Mouse (Mus musculus) fibroblast of lung, adult 2 months (primary cell): ENCODE measurements around the gene Mapkap1.

Experiments used
- DNase-seq: peaks from one replicate; pipeline ENCODE4 v3.0.0-alpha.2; 2011; ENCODE audit warnings: low read depth

The Mapkap1 gene

DNA sequence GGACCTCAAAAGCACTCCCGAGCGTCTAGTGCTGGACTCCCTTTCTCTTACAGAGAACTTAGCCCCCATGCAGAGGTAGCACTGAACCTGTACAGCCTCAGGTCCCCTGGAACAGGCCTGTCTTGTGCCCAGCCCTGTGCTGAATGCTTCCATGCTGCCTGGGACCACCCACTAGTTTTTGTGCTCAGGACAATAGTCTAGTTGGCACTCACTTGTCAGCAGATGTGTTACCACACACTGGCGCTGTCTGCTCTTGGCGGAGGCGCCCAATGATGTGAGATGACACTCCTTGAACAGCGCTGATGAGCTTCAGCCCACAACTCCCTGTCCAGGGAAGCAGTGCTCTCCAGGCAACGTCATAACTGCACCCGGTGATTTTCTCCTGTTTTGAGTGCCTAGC is 182.0 kb downstream of the Mapkap1 start:
- no peak for DNase-seq

DNA sequence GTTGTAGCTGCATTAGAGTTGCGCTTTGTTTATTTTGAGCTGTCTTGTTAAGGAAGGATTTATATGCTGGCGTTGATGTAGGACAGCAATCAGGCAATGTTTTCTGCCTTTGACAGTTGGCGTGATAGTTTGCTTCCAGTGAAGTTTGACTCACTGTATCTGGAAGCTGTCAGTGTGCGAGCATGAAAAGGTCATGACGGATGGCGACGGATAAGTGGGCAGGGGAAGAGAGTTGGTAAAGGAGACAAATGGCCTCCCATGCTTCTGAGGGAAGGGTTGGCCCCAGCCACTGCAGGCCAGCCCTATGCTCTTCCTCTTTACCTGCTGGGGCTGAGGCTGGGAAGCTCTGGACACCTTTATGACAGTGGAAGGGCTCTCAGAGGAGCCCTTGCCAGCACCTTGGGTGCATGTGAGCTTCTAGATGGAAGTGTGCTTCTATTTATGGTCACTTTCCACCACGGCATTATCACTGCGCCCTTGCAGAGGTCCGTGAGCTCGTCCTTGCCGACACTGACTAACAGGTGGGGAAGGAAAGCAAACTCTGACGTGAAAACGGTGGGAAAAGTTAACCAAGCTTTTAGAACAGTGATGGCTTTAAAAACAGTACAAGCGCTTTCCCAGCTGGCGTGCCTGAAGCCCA is 185.3 kb downstream of the Mapkap1 start:
- DNase-seq = no peak

DNA sequence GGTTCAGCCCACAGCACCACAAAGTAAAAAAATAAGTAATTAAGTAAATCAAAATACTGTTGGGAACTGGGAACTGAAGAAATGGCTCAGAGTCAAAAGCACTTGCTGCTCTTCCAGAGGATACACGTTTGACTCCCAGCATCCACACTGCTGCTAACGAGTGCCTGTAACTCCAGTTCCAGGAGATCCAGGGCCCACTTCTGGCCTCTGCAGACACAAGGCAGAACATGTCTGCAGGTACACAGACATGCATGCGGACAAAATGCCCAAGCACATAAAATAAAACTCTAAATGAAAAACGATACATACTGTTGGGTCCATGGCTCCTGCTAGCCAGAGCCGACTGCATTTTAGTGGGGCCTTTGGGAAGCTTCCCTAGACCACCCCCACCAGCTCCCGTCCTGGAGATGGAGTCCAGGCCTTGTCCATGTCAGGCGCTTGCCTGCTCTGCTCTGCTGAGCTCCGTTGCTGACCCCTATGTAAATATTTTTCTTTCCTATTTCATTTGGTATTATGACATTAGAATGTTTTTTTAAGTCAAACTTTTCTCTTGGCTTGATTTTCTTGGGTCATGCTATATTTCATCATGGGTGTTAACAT is 185.9 kb downstream of the Mapkap1 start:
- no peak for DNase-seq

DNA sequence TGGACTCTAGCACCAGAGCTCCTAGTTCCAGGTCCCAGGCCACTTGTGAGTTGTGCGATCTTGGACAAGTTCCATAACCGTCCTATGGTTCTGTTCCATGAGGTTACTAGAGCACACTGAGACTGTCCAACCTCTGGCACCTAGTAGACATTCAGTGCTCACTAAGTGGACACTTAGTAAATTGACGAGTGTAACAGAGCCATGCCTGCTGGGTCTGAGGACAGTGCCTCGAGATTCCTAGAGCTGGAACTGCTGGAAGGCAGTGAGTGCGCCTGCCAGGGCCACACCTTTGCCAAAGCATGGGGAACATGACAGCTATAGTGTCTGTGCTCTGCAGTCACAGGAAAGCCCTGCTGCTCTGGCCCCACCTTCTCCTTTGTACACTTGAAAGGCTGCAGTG is 187.4 kb downstream of the Mapkap1 start:
- DNase-seq = no peak

DNA sequence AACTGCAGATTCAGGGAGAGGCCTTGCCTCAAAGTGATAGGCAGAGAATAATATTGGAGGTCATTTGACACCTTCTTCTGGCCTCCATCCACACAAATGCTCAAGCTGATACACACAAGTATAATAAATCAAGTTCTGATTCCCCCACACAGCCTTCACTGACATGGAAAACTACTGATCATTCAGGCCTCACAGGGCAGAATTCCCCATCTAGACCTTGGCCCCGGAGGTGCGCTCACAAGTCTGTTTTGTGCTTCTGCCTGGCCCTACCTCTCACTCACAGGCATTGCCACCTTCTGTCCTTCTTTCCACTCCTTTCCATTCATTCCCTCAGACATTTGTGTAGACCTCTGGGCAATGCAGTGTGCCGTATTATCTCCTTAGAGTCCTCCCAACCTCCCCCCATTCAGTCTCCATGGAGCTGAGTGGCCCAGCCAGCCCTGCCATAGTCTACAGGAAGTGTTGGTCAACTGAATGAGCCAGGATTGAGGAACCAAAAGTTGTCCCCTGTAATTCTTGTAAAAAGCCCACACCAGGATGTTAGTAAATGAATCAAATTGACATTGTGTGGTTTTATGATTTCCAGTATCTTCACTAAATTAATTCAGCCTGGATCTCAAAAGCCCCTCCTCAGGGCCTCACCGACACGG is 193.2 kb downstream of the Mapkap1 start:
- DNase-seq = no peak

DNA sequence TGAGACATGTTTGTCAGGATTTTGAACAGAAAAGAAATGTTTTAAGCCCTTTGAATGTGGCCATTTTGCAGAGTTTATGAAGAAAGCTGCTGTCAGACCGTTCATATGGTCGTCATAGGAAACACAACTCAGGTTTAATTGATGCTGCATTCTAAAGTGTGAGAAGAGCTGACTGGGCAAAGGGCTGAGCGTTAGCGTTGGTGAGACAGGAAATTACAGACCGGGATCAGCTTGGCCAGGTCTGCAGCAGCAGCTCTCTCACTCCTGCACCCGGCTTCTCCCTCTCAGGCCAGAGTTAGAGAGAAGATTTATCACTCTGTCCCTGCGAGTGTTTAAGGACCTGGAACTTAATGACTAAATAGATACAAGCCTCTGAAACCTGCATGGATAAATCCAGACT is 194.2 kb downstream of the Mapkap1 start:
- DNase-seq = no peak

DNA sequence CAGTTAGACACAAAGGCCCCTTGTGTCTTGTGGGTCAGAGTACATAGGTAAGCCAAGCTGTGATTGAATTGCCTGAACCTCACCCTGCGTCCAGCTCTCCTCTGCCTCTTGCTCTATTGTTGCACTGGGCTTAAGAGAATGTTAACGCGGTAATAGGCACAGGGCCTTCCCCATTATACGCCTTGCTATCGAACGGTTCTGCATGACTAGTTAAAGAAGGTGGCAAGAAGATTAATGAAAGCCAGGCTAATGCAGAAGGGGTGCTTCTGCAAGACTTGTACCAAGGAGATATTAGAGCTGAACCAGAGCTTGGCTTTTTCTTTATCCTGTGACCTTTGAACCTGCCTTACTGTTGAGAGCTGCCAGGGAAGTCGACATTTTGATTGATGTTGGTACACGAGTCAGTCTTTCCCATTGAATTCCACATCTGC is 195.6 kb downstream of the Mapkap1 start:
- DNase-seq = no peak

DNA sequence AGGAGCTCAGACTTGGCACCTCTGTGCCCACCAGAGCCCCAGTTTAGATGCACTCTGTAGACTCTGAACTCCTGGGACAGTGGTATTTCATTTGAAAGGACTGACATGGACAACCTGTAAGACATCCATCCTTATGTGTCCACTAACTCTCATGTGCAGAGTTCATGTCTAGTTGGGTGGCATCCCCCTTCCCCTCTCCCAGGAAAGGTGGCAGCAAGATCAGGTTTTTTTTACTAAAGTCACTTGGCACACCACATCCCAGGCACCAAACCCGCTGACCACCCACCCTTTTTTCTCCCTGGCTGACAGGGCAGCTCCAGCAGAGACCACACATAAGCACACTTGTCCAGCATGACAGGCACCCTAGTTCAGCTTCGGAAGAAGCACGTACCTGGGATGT is 196.3 kb downstream of the Mapkap1 start:
- no peak for DNase-seq

DNA sequence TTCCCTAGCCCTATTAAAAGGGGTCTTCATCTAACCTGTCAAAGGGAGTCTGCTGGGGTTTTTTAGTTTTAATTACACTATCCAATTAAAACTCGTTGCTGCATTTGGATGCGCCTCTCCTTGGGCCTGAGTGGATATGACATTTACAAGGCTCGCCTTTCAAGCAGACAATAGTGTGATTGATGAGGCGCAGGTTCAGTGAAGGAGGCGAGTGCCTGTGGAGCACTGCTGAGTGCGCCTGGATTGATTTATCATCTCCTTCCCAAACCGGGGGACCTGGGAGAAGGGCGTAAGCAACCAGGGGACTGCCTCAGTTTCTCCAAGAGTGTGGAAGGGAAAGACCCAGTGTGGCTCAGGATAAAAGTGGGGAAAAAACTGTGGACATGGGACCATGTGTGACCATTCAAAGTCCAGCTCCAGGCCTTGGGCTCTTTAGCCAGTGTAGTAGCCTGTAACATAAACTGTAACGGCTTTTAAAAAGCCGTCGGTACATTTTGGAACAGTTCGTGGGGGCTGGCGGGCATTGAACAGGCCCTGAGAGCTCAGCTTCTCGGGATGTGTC is 197.2 kb downstream of the Mapkap1 start:
- no peak for DNase-seq

DNA sequence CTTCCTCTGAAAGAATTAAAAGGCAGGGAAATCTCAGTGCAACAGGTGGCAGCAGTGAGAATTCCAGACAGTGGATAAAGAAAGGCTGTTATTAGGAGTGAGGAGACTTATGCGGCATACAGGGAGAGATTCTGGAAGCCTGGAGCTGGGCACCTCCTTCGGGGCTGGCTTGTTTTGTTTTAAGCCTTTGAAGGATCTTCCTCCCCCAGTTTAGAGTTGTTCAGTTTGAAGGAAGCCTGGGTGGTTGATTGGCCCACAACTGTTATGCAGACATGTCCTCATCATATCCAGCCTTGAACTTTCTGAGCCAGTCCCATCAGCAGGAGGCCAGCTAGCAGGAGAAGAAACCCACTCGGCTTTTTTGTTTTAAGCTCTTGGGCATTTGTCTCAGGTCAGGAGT is 198.5 kb downstream of the Mapkap1 start:
- DNase-seq = no peak

DNA sequence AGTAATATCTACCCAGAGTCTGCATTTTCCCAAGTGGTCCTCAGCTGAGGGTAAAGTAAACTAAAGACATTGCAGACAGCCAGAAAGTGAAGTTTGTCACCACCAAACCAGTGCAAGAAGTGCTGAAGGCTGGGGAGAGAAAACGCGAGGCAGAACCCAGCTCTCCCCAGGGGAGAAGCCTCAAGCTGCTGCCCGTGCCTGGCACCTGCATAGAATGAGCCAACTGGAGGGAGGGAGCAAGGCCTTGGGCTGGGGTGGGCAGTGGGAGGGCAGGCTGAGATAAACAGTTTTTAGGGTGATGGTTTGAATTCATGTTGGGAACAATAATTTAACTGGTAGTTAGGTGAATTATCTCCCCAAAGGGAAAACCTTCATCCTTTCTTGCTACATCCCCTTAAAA is 202.3 kb downstream of the Mapkap1 start:
- DNase-seq = no peak

DNA sequence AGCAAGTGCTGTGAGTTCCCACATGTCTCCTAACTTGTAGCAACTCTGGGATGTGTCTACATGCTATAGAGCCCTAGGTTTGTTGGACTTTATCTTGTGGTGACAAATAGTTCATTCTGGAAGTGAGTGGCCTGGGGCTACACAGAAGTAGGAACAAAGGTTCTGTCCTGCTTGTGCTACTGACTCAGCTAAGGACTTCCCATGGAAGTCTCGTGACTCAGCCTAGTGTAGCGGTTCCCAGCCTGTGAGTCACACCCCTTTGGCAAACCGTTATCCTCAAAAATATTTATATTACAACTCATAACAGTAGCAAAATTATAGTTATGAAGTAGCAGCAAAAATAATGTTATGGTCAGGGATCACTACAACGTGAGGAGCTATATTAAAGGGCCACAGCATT is 202.9 kb downstream of the Mapkap1 start:
- peak; percentile 86 for DNase-seq

DNA sequence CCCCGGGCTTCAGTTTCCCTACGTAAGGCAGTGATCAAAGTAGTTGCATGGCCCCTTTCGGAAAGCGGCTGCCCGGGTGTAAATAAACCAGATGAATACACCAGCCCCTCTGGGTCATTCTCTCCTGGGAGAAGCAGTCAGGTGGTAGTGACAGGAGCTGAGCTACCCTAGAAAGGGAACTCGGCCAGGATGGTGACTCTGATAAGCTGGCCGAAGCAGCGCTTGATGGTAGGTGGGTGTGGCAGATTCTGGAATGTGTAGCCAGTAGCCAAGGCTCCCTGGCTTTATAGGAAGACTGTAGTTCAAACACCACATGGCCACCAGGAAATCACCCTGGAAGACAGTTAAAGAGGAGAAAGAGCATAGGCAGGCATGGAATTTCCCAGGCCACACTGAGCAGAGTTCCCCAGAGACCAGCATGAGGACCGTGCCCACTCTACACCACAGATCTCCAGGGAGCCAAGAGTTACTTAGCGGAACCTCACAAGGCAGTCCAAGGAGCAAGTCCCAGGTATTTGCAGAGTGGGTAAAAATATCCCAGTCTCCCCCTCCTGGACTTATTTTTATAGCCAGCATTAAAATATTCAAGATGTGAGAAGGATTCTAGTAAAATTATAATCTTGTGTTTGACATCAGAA is 214.3 kb downstream of the Mapkap1 start:
- DNase-seq = no peak

DNA sequence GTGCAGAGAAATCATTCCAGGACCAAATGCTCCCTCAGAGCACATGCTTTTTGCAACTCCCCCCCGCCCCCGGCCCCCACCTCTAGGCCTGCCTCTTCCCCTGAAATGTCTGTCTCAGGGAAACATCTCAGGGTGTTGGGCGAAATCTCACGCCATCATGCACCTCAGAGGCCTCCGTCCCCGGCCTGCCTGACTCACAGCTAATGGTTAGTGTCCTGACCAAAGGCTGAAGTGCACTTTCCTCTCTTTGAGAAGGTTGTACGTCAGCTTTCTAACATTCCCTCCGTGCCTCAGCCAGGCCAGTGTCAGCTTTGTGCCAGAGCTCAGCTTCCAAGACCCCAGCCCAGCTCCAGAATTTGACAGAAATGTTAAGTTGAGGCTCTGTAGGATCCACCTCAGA is 214.9 kb downstream of the Mapkap1 start:
- DNase-seq = no peak

DNA sequence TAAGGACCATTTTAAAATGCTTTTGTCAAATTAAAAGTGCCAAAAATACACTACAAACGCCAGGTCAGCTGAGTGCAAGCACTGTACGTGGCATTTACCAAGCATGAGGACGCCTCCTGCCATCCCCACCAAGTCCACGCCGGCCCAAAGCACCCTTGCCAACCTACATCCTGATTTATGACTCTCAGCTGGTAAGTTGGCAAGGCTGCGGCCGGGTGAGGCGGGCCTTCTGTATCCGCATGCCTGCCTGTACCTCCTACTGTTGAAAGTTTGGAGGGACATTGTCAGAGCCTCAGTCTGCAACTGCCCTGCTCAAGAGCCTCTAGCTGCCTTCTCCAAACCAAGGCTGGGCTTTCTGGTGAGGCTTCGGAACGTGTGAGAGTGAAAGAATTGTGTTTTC is 215.9 kb downstream of the Mapkap1 start:
- no peak for DNase-seq

DNA sequence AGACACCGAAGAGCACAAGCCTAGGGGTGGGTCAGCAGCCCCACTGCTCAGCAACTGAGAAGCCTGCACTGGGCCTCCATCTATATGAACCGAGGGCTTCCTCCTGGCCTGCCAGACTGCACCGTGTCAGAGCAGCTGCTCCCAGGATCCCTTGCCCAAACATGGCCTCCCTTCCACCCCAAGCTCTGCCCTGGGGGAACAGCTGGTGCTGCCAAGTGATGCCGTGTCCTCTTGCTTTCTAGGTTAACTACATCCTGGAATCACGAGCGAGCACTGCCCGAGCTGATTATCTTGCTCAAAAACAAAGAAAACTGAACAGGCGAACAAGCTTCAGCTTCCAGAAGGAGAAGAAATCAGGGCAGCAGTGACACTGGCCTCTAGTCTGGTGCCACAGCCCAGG is 216.6 kb downstream of the Mapkap1 start:
- DNase-seq = no peak

DNA sequence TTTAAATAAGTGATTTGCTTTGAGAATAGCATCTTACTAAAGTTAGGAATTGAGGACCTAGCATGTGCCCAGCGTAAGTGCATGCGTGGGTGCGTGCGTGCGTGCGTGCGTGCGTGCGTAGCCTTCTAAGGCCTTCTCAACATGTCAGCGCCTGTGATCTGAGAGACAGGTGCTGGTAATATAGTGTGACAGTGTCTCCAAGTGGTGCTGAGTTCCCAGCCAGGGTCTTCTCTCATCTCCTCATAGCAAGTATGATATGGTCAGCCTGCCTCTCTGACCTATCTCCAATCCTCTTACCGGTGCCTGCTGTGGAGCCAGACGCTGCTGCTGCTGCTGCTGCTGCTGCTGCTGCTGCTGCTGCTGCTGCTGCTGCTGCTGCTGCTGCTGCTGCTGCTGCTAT is 217.5 kb downstream of the Mapkap1 start:
- no peak for DNase-seq

DNA sequence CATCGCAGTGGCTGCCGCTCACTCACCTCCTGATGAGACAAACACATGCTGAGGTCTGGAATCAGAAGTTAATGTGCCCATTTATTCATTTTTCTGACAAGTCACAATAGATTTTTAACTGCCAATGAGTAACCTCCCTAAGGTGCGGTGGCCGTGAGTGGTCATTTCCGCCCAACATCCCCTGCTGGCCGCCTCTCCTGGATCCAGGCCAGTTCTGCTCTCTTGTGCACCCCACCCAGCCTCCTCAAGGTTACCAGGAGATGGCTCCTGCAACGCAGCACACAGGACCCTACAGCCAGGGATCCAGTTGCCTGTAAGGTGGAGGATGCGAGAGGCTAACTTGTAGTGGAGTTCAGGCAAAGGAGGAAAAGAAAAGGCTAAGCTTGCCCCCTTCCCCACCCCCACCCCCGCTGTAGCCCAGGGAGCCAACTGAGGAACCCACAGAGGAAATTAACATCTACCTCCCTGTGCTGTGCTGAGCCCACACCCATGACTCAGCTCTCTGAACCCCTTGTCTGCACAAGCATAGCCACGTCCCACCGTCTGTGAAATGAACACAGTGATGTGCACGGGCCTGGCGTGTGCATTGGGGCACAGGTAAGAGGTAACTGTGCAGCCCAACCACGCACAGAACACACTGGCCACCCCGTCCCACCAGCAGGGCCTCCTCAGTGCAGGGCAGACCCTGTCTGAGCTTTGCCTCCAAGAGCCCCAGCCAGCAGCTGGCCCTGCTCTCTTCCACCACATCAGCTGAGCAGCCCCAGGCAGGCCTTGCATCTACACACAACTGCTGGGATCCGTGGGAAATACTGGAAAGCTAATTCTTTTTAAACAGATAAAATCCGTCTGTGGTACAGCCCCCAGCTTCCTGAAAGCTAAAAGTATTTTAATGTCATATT is 221.0 kb downstream of the Mapkap1 start:
- DNase-seq = no peak

DNA sequence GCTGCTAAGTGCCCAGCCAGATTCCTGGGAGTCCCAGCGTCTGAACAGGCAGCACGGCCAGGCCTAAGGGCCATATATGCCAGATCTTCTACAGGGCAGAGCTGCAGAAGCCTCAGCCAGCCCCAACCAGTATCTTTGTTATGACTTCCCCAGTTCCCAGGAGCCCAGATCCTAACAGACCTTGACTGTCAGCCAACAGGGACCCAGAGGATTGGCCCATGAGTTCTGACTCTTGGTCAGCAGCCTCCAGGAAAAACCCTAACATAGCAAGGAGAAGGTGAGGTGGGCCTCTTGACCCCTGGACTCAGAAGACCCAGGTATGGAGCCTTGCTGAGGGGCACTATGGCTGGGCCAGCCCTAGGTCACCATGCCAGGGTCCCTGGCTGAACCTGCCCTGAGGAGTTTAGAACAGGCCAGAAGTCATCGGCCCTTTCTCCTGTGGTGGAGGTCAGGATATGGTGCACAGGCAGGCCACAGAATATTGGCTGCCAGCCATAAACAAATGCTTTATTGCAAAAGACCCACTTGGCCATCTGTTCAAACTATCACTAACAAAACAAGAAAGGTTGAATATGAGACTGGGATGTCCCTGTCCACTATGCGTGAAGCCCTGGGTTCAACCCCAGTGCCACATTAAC is 222.5 kb downstream of the Mapkap1 start:
- DNase-seq = no peak

DNA sequence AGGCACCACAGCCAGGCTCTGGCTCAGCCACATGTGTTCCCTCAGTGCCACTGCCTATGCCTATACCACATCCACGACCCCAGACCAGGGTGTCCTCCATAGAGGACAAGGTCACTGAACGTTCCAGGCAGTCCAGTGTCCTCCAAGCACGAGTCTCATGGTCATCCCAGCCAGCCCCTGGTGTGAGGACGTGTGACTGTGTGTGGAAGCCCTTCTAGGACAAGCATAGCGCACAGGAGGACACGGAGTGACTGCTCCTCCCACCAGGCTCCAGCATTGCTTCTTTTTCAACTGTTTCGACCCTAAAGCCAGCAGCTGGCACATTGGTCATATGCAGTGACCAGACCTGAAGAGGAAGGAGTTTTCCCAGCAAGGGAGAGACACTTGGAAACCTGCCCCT is 223.2 kb downstream of the Mapkap1 start:
- DNase-seq = no peak

DNA sequence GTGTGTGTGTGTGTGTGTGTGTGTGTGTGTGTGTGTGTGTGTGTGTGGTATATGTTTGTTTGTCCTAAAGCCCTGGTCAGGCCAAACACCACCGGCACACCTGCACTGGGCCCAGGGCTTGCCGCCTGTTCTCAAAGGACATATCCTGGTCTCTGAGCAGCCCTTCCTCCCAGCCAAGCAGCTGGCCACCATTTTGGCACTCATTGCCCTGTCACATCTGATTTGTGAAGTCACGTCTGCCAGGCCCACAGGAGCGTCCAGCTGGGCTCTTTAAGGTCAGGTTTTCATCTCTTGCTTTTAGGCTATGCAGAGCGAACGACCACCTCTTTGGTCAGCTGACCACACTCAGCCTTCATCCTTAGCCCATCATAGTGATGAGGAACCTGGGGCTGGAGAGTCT is 223.9 kb downstream of the Mapkap1 start:
- DNase-seq = no peak
